Mouse (Mus musculus) G1E (cell line): ENCODE results near the gene Pus10.
"Not testable (repeated sequence)": the region's sequence is repeated elsewhere in the genome, so short reads cannot be mapped to it uniquely, and the experiment has no call there.

Experiments used
- CTCF ChIP-seq: IDR thresholded peaks from 2 replicates; pipeline ENCODE4 v1.5.1; 2012; ENCODE audit warnings: low read depth, low read length, inconsistent platforms, mixed read lengths
- GATA1 ChIP-seq: IDR thresholded peaks from 2 replicates; pipeline ENCODE4 v1.6.1; 2012; ENCODE audit warnings: borderline replicate concordance, low read length, inconsistent platforms, mixed read lengths
- GATA2 ChIP-seq: IDR thresholded peaks from 2 replicates; pipeline ENCODE4 v1.6.1; 2012; ENCODE audit warnings: low read depth, low read length, inconsistent platforms, borderline replicate concordance
- POLR2AphosphoS5 ChIP-seq: IDR thresholded peaks from 2 replicates; pipeline ENCODE4 v1.6.1; 2012; ENCODE audit warnings: low read depth, low read length, inconsistent platforms; ENCODE audit not compliant: insufficient replicate concordance
- TAL1 ChIP-seq: conservative IDR thresholded peaks from 2 replicates; pipeline ENCODE4 v1.6.1; 2012; ENCODE audit warnings: low read depth, low read length, inconsistent platforms, mixed read lengths

- TF ChIP-seq CTCF, TAL1, GATA1, GATA2, POLR2AphosphoS5: not testable (repeated sequence)
Measured at GRCm38 (mm10) chr11:23767369-23767768, 101.9 kb downstream of the Pus10 start.
